Mouse (Mus musculus) embryonic facial prominence, embryonic 12.5 days (tissue): ENCODE results near the gene Defb33. TPM values are rescaled to one million over a fixed set of nuclear protein-coding genes. Genes with fewer than 3 reads are reported as not detected.

ENCODE experiments used
- ATAC-seq: fragments of 200-750 bp; cut with Nextera tagmentation; 2 replicates; pipeline ENCODE4 v1.8.0; 2017; ENCODE audit not compliant: insufficient number of reproducible peaks, insufficient read depth, low FRiP score, low TSS enrichment
- H3K27ac ChIP-seq: fragments of 300-500 bp; sonication (generic); 2 replicates; pipeline ENCODE4 v1.5.1; 2016; ENCODE audit warnings: mild to moderate bottlenecking
- H3K27me3 ChIP-seq: fragments of 300-500 bp; sonication (generic); 2 replicates; pipeline ENCODE4 v1.6.1; 2016; ENCODE audit warnings: mild to moderate bottlenecking, moderate library complexity
- H3K36me3 ChIP-seq: fragments of 300-500 bp; sonication (generic); 2 replicates; pipeline ENCODE4 v1.6.1; 2016; ENCODE audit warnings: mild to moderate bottlenecking
- H3K4me1 ChIP-seq: fragments of 300-500 bp; sonication (generic); 2 replicates; pipeline ENCODE4 v1.6.1; 2016
- H3K4me2 ChIP-seq: fragments of 300-500 bp; sonication (generic); replicated peaks from 2 replicates; pipeline ENCODE4 v1.6.1; 2016; ENCODE audit warnings: mild to moderate bottlenecking, moderate library complexity
- H3K4me3 ChIP-seq: fragments of 300-500 bp; sonication (generic); 2 replicates; pipeline ENCODE4 v1.5.1; 2016; ENCODE audit warnings: mild to moderate bottlenecking
- H3K9ac ChIP-seq: fragments of 300-500 bp; sonication (generic); 2 replicates; pipeline ENCODE4 v1.6.1; 2016; ENCODE audit warnings: mild to moderate bottlenecking, moderate library complexity
- H3K9me3 ChIP-seq: fragments of 300-500 bp; sonication (generic); 2 replicates; pipeline ENCODE4 v1.6.1; 2016; ENCODE audit warnings: mild to moderate bottlenecking, moderate library complexity
- WGBS: fragments of 180-500 bp; shearing (Covaris S2); methylation state at CpG from one replicate; pipeline ENCODE4 v1.1.7; 2016; 5-methylcytosine and 5-hydroxymethylcytosine counted together
- polyA plus RNA-seq: library from polyadenylated mRNA; unstranded; fragments of >200 nt; fragmentation: Nextera tagmentation; extraction: Ambion mirVana; gene quantifications from 2 replicates; pipeline ENCODE4 v1.2.1, GENCODE M21; 2016

The Defb33 gene
- polyA plus RNA-seq, result not detected in 2 replicates

DNA sequence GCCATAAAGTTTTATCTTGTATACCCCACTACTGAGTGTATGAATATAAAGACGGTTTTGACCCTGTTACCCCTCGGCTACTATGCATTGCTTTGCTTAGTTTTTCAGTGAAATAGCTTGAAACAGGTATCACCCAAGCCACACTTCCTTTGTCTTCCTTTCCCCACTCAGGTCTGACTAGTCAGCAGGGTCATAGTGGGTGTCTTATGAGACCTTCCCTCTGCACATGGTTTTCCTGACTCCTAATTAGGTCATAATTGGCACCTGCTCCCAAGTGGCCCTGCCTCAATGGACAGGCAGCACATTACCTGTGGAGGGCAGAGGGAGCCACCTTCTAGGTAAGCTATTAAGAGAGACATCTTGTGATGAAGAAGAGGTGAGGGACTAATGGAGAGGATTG lies at the start of gene Defb33:
Gene Defb33, plus strand, starts transcription at position 301 of the 400 bp plus-strand sequence.
- Histone ChIP-seq H3K27ac (no peak within 1 kb of the TSS), H3K4me1 (no peaks in the 10 kb centered on the region), H3K9me3 (peaks cover 20% of the 10 kb centered on the region; the same call in 1 of the 2 replicates), H3K4me3 (no peak within 1 kb of the TSS), H3K4me2 (no peak within 1 kb of the TSS), H3K9ac (no peak within 1 kb of the TSS), H3K36me3 (no peaks in the 10 kb centered on the region), H3K27me3 (no peaks in the 10 kb centered on the region)
- 76% methylated on average over 2 of the region's 2 CpGs for WGBS
- ATAC-seq, result no peak

DNA sequence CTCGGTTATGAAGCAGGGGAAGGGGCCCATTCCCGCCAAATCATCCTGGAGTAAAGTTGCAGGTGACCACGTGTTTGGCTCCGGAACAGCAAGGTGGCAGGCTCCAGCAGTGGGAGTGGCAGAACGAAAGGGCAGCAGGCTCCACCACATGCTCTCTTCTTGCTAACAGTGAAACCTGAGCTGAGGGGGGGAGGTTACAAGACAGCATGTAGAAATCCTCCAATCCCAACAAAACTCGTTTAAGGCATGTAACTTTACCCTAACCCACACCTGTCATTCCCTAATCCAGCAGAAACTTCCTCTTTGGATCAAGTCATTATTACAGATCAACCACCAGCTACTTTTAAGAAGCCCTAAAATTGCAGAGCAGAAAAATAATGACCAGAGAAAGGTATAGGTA lies 17.9 kb upstream of the Defb33 start:
- Histone ChIP-seq H3K4me2 (no peak overlapping the region), H3K4me1 (no peaks in the 10 kb centered on the region), H3K27me3 (no peaks in the 10 kb centered on the region), H3K27ac (no peak overlapping the region), H3K9ac (no peak overlapping the region), H3K4me3 (no peak overlapping the region), H3K9me3 (0 out of 2 replicates have a peak, but pooled peaks cover 7% of the 10 kb centered on the region), H3K36me3 (no peaks in the 10 kb centered on the region)
- WGBS, result 38% methylated on average over 6 of the region's 6 CpGs
- no peak for ATAC-seq

DNA sequence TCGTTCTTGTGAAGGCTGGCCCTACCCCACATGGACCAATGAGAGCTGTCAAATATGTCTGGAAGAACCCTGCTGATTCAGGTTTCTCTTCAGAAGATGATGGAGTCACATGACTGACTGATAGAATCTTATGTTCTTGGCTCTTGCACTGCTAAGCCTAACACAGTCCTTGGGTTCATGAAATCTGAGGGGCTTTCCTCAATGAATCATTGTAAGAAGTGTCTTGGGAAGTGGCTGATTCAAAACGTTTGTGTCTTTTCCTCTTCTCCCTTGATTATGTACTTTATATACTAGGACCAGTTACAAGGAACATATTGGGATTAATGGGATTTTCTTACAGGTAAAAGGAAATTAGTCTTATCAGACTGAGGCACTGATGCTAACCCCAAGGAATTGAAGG lies 10.1 kb downstream of the Defb33 start, which contains the start of gene Gm15056:
Gene Gm15056, minus strand, starts transcription at position 101 of the 400 bp plus-strand sequence.
- WGBS, result 45% methylated on average over 2 of the region's 2 CpGs
- peaks cover 11% of the 10 kb centered on the region; the same call in 1 of the 2 replicates for H3K9me3 ChIP-seq
- H3K36me3 ChIP-seq, result no peaks in the 10 kb centered on the region
- H3K4me1 ChIP-seq, result no peaks in the 10 kb centered on the region
- H3K9ac ChIP-seq, result no peak within 1 kb of the TSS
- H3K4me3 ChIP-seq, result no peak within 1 kb of the TSS
- no peaks in the 10 kb centered on the region for H3K27me3 ChIP-seq
- no peak within 1 kb of the TSS for H3K4me2 ChIP-seq
- ATAC-seq, result no peak
- H3K27ac ChIP-seq, result no peak within 1 kb of the TSS

DNA sequence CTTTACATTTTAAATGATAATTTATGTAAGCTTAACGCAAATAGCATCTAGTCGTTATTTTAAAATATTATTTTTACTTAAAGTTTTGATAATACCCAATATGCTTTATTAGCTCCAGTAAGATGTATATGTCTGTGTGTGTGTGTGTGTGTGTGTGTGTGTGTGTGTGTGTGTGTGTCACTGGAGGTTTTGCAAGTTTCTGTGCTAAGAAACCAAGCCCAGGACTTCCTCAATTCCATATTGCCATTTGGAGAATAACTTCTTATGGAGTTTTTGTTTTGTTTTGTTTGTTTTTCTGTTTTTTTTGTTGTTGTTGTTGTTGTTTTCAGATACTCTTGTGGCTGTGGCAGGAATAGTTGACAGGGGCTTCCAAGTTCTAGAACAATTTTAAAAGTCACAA lies 14.7 kb downstream of the Defb33 start:
- no peaks in the 10 kb centered on the region for H3K4me1 ChIP-seq
- H3K27me3 ChIP-seq, result no peaks in the 10 kb centered on the region
- H3K27ac ChIP-seq, result no peak overlapping the region
- H3K4me3 ChIP-seq, result no peak overlapping the region
- 87% methylated on average over 2 of the region's 2 CpGs for WGBS
- peaks cover 3% of the 10 kb centered on the region; the same call in 1 of the 2 replicates for H3K9me3 ChIP-seq
- H3K4me2 ChIP-seq, result no peak overlapping the region
- no peak overlapping the region for H3K9ac ChIP-seq
- no peaks in the 10 kb centered on the region for H3K36me3 ChIP-seq
- ATAC-seq, result no peak

DNA sequence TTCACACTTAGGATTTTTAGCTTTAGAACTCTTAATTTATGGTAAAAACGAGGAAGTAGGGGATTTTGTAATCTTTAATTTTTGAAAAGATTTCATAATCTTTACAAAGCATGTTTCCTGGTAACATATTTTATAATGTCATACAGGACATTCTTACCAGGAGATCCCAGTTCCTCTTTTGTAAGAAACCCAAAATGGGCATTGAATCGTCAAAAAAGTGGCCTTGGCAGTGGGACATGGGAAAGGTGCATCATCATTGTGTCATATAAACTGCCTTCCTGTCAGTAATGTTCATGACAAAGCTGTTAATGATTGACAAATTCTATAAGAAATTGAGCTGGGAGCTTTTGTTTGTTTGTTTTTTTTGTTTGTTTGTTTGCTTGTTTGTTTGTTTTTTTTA lies 15.8 kb downstream of the Defb33 start:
- Histone ChIP-seq H3K9ac (no peak overlapping the region), H3K4me1 (no peaks in the 10 kb centered on the region), H3K4me2 (no peak overlapping the region), H3K36me3 (no peaks in the 10 kb centered on the region), H3K27ac (no peak overlapping the region), H3K9me3 (peaks cover 8% of the 10 kb centered on the region; the same call in 1 of the 2 replicates), H3K4me3 (no peak overlapping the region), H3K27me3 (no peaks in the 10 kb centered on the region)
- ATAC-seq, result no peak
- WGBS, result 70% methylated on average over 2 of the region's 2 CpGs

DNA sequence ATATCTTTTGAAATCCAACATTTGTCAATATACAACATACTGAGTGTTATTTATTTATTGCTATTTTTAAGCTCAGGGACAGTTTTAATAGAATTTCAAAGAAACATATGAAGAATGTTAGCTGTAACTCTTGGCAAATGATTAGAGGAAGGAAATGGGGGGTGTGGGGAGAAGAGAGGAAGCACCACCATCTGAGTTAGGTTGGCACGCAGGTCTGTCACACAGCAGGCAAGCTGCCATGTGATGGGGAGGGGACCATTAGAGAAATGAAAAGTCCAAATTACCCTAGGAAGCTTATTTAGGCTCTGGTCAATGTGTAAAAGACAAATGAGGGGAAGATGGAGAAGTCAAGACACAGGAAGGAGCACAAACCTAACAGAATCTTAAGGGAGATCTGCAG lies 19.8 kb downstream of the Defb33 start:
- no peaks in the 10 kb centered on the region for H3K27me3 ChIP-seq
- no peak overlapping the region for H3K27ac ChIP-seq
- no peak overlapping the region for H3K4me2 ChIP-seq
- no peak overlapping the region for H3K9ac ChIP-seq
- 0 out of 2 replicates have a peak, but pooled peaks cover 5% of the 10 kb centered on the region for H3K9me3 ChIP-seq
- WGBS, result 77% methylated on average over 1 of the region's 1 CpGs
- ATAC-seq, result no peak
- no peaks in the 10 kb centered on the region for H3K4me1 ChIP-seq
- no peak overlapping the region for H3K4me3 ChIP-seq
- H3K36me3 ChIP-seq, result no peaks in the 10 kb centered on the region

DNA sequence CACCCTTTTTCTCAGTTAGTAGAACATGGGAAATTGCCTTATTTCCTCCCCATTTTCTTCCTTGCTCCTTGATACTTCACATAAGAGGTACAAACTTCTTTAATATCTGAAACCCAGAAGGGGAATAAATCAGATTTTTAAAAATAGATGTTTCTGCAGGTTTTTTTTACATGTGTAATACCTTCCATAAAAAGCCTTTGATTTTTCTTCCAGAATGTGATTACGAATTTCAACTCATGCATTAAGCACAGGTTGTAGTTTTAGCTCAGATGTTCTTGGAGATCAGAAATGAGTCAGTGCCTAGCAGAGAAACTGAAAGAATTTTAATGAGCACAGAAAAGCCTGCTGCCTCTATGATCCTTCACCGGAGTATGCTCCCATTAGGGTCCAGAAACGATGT lies 29.5 kb downstream of the Defb33 start, which contains the start of gene Gm6040:
Gene Gm6040, minus strand, starts transcription at position 101 of the 400 bp plus-strand sequence.
- H3K4me1 ChIP-seq, result no peaks in the 10 kb centered on the region
- H3K36me3 ChIP-seq, result no peaks in the 10 kb centered on the region
- no peak within 1 kb of the TSS for H3K27ac ChIP-seq
- no peak within 1 kb of the TSS for H3K4me2 ChIP-seq
- 72% methylated on average over 3 of the region's 3 CpGs for WGBS
- no peak within 1 kb of the TSS for H3K4me3 ChIP-seq
- peaks cover 10% of the 10 kb centered on the region; the same call in 1 of the 2 replicates for H3K9me3 ChIP-seq
- no peak within 1 kb of the TSS for H3K9ac ChIP-seq
- no peaks in the 10 kb centered on the region for H3K27me3 ChIP-seq
- no peak for ATAC-seq

DNA sequence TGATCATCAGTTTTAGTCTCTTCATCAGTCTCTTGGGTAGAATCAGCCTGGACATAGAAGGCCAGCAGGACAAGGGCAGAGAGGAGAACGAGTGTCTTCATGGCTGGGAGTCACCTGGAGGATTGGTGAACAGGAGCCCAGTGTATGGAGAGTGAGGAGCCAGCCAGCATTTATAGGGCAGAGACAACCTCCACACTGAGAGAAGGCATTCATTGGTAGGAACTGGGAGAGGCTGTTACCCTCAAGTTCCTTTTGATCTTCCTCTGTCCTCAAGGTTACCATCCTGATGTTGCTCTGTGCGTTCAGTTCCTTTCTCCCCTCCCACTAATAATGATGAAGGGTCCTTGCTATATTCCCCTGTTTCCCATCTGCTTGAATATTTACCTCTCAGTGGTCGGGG lies 52.1 kb downstream of the Defb33 start, which contains the start of gene AY761185:
Gene AY761185, minus strand, starts transcription at position 101 of the 400 bp plus-strand sequence.
- no peak within 1 kb of the TSS for H3K9ac ChIP-seq
- no peak within 1 kb of the TSS for H3K27ac ChIP-seq
- 66% methylated on average over 3 of the region's 3 CpGs for WGBS
- H3K27me3 ChIP-seq, result no peaks in the 10 kb centered on the region
- H3K4me1 ChIP-seq, result no peaks in the 10 kb centered on the region
- peaks cover 9% of the 10 kb centered on the region for H3K9me3 ChIP-seq
- ATAC-seq, result no peak
- H3K4me3 ChIP-seq, result no peak within 1 kb of the TSS
- H3K36me3 ChIP-seq, result no peaks in the 10 kb centered on the region
- H3K4me2 ChIP-seq, result no peak within 1 kb of the TSS

Other genes with a start within 250 kb of the Defb33 start
- not detected in 2 replicates for gene Gm15056, start 10.0 kb downstream of the Defb33 start, polyA plus RNA-seq
- not detected in 2 replicates for gene Gm6040, start 29.4 kb downstream of the Defb33 start, polyA plus RNA-seq
- not detected in 2 replicates for gene AY761185, start 52.0 kb downstream of the Defb33 start, polyA plus RNA-seq
- not detected in 2 replicates for gene Defa21, start 132.9 kb downstream of the Defb33 start, polyA plus RNA-seq
- not detected in 2 replicates for gene Defa23, start 162.4 kb downstream of the Defb33 start, polyA plus RNA-seq
- not detected in 2 replicates for gene Defa35, start 172.4 kb downstream of the Defb33 start, polyA plus RNA-seq
- not detected in 2 replicates for gene Defa25, start 191.8 kb downstream of the Defb33 start, polyA plus RNA-seq
- not detected in 2 replicates for gene Gm14851, start 203.4 kb downstream of the Defb33 start, polyA plus RNA-seq
- not detected in 2 replicates for gene Defa30, start 242.0 kb downstream of the Defb33 start, polyA plus RNA-seq